Mouse (Mus musculus) mouse trophoblast stem cell (cell line): Measurements from ENCODE around the gene Akr1a1.

Experiments
- in situ Hi-C, 2 experiments: fragments of 300-500 bp; cut with MseI, MboI; formaldehyde crosslinking; loops; 2 replicates in 1 of 2; 3 replicates in 1 of 2; pipeline ENCODE4 v1.15.1; 2025

Gene Akr1a1

DNA sequence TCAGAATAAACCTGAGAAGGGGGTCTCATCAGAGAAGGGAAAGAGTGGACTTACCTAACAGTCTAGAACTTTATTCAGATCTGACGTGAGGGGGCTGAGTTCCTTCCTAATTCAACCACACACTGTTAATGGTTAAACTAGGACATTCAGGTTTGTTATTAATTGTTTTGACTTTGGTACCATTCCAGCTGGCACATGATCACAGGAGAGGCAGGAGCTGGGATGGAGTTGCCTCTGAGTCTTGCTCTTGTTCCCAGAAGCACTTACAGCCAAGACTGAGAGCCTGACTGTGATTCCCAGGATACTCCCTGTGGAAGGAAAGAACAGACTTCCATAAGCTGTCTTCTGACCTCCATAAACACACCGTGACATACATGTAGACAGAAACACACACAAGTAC is 8.0 kb upstream of the Akr1a1 start:
- in situ Hi-C loops: no loop called here

DNA sequence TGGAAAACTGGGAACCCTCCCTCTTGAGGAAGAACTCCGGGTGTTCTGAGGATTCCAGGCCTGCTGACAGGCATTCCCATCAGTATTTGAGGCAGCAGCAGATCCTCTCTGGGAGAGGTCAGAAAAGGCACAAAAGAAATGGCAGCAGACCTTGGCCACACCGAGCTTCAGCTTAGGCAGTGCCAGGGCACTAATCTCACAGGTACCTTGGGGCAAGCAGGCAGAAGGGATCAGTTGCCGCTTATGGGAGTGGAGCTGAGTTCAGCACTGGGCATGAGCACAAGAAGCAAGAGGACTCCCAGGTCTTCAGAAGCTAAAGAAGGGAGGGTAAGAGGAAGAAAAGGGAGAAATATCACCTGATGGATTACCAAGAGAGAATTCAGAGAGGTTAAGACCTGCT is 6.5 kb upstream of the Akr1a1 start:
- in situ Hi-C loops: no loop called here

DNA sequence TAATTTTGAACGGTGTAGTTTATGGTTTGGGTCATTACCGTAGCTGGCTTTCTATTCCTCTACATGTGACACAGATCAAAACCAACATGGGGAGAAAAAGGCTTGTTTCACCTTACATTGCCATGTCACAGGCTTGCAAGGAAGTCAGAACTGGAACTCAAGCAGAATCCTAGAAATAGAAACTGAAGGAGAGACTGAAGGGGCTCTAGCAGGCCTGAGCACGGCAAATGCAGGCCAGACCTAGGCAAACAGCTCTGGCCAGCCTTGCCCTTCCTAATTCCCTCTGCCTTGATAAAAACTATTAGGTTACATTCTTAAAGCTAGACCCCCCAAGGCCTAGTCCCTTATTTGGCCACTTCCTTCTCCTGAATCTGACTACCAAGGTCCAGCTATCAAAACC is 4.2 kb upstream of the Akr1a1 start:
- in situ Hi-C loops: no loop called here

DNA sequence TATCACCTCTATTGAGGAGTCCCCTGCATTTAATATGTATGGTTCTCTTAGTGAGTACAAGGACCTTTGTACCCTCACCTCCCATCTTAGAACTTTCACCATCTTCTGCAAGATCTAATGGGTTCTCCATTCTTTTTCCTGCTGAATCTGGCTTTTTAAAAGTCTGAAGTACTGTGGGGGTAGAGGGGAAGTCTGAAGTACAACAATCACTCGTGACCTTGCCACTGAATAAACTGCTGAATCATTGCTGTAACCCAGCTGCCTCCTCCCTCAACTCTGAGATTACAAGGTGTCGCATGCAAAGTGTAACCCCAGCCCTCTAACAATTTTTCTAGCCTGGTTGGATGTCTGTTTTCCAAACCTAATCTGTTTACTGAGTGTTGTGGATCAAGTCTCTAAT is 3.6 kb upstream of the Akr1a1 start:
- in situ Hi-C loops: no loop called here

DNA sequence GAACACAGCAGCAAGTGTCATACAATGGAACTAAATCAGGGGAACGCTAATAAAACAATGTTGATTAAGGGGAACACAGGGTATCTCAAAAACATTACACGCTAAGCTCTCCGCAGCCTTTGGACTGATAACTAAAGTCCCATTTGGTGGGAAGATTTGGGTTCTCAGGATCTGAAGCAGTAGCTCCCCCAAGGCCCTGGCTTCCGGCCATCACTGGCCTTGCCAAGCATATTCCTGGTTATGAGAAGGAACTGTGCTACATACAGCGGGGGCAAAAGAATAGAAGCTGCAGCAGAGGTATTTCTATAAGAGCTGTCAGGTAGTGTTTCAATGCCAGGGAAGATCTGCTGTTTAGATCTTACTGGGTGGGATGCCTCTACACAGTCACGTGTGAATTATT is 1.7 kb upstream of the Akr1a1 start:
- in situ Hi-C loops: no loop called here

DNA sequence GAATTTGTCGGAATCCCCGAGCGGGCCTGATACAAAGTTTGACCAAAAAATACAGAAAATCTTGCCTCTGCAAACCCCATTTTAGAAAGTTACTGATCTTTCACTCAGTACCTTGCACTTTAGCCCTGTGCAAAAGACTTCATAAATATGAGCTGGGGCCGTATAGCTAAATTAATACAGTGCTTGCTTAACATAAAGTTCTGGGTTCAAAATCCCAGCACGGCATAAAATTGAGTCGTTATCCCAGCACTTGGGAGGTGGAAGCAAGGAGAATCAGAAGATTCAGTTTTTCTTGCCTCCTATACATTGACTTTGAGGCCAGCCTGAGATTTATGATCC is 286 bp upstream of the Akr1a1 start:
- in situ Hi-C loops: no loop called here

DNA sequence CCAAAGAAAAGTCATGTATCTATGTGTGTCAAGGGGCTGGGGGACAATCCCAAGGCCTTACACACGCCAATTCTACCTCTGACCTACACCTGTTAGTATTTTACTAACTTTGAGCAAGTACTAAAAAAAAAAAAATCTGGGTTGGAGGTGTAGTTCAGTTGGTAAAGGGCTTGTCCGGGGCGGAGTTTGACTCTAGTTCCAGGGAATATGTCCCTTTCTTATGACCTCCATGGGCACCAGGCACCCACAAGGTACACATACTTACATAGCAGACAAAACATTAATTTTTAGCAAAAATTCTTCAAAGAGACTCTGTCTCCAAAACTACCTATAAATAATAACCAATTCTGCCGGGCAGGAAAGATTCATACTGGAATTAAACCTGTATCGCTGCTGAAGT is 1.1 kb downstream of the Akr1a1 start:
- in situ Hi-C loops: no loop called here

DNA sequence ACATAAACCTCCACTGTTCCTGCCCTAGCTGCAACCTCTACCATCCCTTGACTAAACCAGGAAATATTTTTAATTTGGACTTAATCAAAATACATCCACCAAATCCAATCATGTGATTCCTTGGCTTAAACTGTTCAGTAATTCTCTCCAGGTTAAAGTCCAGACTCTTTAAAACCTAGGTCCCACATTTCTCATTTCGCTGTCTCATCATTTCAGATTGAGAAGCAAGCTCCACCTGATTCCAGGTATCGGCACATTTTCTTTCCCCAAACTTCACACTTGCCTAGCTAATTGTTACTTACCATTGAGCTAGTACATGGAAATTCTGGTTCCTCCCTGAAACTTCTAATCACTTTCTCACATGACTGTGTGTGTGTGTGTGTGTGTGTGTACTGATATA is 2.1 kb downstream of the Akr1a1 start:
- in situ Hi-C loops: no loop called here

DNA sequence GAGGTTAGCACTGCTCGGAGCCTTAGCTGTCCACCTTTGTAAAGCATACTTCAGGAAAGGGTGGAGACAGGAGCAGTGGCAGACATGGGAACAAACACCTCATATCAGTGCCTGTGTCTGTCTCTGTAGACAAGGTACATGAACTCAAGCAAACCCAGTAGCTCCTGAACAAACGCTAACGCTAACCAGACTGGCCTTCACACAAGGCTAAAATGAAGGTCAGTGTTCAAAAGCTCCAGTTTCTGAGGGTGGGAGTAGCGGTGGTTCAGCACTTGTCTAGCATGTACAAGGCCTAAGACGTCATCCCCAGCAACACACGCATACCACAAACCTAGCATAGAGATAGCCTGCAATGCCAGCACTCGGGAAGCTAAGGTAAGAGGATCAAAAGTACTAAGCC is 5.9 kb downstream of the Akr1a1 start:
- in situ Hi-C loops: no loop called here

DNA sequence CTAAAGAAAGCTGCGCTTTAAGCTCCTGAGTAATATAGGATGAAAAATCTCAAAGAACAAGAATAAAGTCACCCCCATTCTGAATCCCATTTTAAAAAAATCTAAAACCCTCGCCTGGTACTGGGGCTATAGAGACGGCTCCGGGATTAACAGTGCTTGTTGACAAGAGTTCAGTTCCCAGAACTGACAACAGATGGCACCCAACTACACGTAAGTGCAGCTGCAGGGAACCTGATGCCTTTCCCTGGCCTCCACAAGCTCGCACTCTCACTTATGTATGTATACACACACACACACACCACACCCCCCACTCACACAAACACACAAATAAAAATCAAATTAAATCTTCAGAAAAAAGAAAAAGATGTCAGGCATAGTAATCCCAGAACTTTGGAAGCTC is 7.2 kb downstream of the Akr1a1 start:
- in situ Hi-C loops: no loop called here

DNA sequence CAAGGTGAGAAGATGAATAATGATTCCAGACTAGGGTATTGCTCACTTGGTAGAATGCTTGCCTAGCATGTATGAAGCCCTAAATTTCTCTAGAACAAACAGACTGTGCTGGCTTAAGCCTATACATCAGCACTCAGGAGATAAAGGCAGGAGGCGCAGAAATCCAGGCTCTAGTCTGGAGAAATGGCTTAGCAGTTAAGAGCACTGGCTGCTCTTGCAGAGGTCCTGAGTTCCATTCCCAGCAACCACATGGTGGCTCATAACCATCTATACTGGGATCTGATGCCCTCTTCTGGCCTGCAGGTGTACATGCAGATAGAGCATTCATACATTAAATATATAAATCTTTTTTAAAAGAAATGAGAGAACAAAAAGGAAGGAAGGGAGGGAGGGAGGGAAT is 9.4 kb downstream of the Akr1a1 start:
- in situ Hi-C loops: no loop called here

DNA sequence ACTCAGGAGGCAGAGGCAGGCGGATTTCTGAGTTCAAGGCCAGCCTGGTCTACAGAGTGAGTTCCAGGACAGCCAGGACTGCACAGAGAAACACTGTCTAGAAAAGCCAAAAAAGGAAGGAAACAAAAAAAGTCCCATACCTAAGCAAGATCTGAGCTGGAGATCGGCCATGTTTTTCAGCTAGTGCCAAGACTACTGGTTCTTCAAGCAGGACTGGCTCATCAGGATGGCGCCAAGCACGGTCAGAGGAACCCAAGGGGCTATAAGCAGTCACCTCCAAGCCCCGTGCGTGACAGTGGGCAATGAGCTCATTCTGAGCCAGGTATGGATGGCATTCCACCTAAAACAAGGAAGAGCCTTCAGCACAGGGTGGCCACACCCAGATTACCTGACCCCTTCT is 12.7 kb downstream of the Akr1a1 start:
- in situ Hi-C loops: no loop called here

DNA sequence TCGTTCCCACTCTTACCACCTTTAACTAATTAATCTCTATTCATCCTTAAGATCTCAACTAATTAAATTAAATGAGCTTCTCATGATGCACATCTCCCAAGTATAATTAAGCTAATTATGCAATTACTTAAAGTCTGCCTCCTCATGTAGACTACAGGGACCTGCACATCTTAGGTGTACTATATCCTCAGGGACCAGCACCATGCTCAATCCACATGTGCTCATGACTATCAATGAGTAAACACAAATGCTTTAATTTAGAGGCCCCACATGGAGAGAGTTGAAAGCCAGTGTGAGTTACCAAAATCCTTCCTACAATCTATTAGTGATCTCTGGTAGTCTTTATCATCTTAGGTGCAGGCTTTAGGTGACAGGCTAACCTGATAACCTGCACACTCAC is 16.3 kb downstream of the Akr1a1 start:
- in situ Hi-C loops: no loop called here

DNA sequence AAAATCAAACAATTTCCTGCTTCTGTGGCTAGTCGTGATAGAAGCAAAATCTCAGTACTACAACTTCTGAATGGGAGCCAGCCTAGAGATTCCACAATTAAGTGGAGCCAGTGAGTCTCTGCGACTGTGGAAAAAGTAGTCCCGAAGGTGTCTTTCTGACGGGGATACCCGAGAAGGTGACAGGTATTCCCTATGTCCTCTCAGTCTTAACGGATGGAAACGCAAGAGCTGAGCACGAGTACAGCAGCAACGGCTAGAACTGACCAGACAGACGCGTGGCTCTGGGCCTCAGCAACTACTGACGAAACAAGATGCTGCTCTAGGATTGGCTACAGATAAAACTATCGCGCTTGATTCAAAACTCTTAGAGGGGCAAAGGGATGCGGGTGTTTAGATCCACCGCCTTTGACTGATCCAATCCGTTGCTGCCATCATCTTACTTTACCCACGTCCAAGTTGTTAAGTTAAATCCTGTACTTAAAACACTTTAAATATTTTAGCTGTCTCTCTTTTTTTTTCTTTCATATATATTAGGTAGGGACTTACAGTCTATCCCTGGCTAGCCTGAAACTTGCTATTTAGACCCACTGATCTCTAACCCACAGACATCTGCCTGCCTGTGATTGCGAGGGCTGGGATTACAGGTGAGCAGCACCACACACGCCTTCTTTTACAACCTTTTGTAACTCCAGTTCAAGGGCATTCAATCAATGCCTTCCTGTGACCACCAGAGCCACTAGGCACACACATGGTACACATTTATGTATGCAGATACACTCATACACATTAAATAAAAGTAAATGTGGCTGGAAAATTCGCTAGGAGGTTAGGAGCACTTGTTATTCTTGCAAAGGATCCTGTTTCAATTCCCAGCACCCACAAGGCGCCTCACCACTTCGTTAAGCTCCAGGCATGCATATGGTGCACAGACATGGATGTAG is 23.5 kb downstream of the Akr1a1 start, which contains the start of gene Nasp:
Nasp (minus strand) TSS at position 220 of the 941 bp plus-strand sequence.
- in situ Hi-C loops: no loop called here

DNA sequence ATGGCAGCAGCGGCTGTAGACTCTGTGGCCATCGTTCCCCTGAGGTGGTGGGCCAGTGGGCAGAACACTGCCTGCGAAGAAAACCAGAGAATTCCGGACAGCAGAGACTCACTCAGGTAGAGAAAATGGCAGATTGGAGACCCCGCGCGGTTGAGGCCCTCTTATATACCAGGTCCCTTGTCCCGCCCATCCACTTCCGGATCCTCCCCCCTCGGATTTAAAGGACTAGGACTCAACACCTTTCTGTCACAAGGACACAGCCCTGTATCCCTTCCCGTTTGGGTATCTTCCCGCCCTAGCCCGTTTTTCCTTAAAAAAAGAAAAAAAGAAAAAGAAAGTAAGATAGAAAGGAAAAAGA is 24.1 kb downstream of the Akr1a1 start:
- in situ Hi-C loops: no loop called here

DNA sequence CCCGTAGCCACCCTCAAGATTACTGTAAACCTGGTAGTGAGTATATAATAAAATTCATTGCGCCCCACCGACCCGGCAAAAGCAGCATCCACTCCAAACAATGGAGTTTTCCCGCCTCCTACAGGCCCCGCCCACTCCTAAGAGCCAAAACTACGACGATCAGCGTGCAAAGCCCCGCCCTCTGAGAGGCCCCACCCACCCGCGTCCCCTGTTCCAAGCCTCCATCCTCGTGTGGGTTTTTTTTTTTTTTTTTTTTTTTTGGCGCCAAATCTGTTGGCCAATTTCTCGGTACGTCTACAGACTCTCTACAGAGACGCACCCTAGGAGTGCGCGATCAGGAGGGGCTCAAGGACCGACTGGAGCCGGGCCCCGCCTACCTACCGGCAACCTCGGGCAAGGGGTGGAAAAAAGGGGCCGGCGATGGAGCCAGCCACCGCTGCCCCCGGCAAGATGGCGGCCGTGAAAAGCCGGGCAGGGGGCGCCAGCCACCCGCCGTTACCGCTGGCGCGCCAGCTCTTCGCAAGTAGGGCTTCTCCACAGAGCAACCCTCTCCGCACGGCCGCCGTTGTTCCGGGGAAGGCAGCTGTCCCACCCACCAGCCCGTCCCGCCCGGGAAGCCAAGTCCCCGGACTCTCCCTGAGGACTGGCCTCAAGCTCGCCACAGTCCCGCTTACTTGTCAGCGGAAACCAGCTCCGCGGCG is 24.7 kb downstream of the Akr1a1 start:
- in situ Hi-C loops: no loop called here

DNA sequence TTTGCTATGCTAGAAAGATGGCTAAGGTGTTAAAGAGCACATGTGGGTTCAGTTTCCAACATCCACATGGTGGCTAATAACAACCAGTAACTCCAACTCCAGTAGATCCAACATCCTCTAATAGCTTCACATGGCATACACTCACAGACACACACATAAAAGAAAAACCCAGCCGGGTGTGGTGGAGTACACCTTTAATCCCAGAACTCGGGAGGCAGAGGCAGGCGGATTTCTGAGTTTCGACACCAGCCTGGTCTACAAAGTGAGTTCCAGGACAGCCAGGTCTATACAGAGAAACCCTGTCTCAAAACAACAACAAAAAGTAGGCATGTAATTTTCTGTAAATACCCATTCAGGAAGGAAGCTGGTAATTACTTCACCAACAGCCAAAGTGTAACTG is 26.6 kb downstream of the Akr1a1 start:
- in situ Hi-C loops: no loop called here

DNA sequence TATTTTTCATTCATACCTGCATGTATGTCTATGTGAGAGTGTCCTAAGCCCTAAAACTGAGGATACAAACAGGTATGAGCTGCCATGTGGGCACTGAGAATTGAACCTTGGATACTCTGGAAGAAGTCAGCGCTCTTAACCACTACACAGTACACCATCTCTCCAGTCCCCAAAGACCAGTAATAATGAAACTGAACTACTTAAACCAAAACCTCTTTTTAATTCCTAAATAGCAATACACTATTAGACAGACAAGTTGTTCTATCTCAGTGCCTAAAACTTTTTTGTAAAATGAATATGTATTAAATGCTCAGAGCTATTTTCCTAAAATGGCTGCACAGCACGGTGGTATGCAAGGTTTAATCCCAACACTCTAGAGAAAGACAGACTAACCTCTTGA is 36.2 kb downstream of the Akr1a1 start:
- in situ Hi-C loops: no loop called here

DNA sequence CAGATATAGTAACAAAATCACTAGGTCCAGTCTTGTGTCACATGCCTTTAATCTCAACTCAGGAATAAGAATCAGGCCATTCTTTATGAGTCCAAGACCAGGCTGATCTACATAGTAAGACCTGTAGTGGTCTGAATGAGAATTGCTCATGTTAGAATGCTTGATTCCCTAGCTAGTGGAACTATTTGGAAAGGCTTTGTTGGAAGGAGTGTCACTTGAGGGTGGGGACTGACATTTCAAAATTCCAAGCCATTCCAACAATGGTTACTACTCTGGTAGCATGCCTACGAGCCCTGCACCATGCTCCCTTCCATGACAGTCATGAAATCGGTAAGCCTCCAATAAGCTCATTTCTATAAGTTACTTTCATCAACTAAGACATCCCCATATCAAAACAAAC is 38.9 kb downstream of the Akr1a1 start:
- in situ Hi-C loops: no loop called here

DNA sequence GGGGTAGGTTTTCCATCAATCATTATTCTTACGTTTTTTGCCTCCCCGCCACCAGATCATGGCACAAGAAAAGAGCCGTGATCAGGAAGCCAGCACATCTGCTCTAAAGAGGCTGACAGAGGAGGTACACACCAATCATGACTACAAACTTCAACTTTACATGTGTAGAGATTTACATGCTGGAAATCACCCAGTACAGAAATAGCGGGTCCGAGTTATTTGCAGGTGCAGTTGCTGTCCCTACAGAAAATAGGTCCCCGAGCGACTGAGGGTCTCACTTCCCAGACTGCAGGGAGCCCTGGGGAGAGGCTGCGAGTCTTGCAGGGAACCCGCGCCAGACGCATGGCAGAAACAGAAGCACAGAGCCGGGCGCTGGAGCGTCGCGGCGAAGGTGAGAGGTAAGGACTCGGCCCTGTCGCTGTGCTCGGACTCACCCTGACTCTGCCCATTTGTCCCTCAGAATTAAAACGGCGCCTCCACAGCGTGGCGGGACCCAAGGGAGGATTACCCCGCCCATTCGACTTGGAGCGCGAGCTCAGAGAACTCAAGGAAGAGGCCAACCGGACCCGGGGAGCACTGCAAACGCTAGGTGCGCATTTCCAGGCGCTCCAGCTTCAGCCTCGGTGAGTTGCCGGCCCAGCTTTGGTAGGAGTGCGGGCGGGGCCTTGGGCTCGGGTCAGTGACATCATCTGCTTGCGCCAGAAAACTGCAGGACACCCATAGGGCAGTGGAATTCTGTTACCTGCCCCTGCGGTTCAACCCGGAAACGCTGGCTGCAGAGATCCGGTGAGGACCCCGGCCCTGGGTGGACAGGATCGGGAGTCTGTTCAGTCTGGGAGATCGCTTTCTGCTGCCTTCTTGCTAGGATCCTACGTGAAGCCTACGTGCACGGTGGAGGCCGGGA is 54.2 kb downstream of the Akr1a1 start:
- in situ Hi-C loops: no loop called here

DNA sequence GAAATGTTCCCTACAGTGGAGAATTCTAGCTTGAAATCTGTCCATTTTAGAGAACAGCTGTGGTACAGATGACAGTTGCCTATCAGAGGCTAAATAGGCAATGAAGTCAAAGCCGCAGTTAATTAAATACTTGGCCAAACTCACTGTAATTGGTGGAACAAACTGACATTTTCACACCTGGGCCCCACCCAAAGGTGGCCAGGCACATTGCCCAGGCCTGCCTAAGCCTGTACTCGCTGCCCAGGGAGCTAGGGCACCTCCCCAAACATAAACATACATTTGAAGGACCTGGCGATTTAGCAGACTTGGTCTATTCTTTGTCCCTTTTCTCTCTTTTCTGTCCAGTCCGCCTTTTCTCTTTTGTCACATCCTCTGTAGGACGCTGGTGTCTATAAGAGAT is 55.1 kb downstream of the Akr1a1 start, which contains the start of gene Ccdc17:
Ccdc17 (plus strand) TSS at position 276 of the 400 bp plus-strand sequence.
- in situ Hi-C loops: no loop called here

DNA sequence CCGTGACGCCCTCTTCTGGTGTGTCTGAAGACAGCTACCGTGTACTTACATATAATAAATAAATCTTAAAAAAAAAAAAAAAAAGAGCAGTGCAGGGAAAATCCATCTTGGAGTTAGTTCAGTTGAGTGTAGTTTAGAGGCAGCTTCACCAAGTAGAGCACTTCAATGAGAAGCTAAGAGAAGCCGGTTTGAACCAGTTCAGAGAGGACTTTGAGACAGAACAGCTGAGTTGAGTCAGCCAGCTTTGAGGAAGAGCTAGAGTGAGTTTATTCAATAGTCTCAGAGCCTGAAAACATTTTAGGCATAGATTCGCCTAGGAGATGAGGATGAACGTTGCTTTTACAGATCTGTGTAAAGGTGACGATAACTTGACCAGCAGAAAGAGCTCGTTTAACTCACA is 55.7 kb downstream of the Akr1a1 start:
- in situ Hi-C loops: no loop called here
